Mouse (Mus musculus) heart, adult 2 months (tissue): ENCODE measurements at regions not wholly inside any gene's neighbourhood (a gene's known extent, or its start where the extent isn't known, plus 50 kb on each side); places are given as distances from the start of the nearest gene placed in this dataset.
A peak's percentile ranks its signal among the peaks of the same experiment; 100 is the strongest.

Source experiments
- DNase-seq, 2 experiments: peaks; one replicate each; pipeline ENCODE4 v3.0.0; 2021
- H3K27ac ChIP-seq: fragments of 200-600 bp; 2 replicates; pipeline ENCODE4 v1.8.1; 2022
- H3K27me3 ChIP-seq: fragments of 200-500 bp; 2 replicates; pipeline ENCODE4 v1.6.1; 2012; ENCODE audit warnings: mild to moderate bottlenecking, low read length, inconsistent platforms, mixed read lengths; ENCODE audit not compliant: control insufficient read depth, insufficient read depth
- H3K36me3 ChIP-seq: fragments of 200-500 bp; 2 replicates; pipeline ENCODE4 v1.6.1; 2012; ENCODE audit warnings: low read length, inconsistent platforms; ENCODE audit not compliant: control insufficient read depth, insufficient read depth
- H3K4me1 ChIP-seq: fragments of 200-500 bp; 2 replicates; pipeline ENCODE4 v1.6.1; 2011; ENCODE audit warnings: low read length; ENCODE audit not compliant: control insufficient read depth, insufficient read depth
- H3K4me3 ChIP-seq: fragments of 200-600 bp; 2 replicates; pipeline ENCODE4 v1.8.1; 2022
- H3K79me2 ChIP-seq: fragments of 200-500 bp; replicated peaks from 2 replicates; pipeline ENCODE4 v1.6.1; 2012; ENCODE audit warnings: mild to moderate bottlenecking, inconsistent platforms, low read length, moderate library complexity, mixed read lengths; ENCODE audit not compliant: control insufficient read depth, insufficient read depth
- H3K9ac ChIP-seq: fragments of 200-500 bp; 2 replicates; pipeline ENCODE4 v1.6.1; 2012; ENCODE audit warnings: low read depth, mild to moderate bottlenecking, control low read depth, inconsistent platforms, low read length, mixed read lengths
- CTCF ChIP-seq: fragments of 200-600 bp; IDR thresholded peaks from 2 replicates; pipeline ENCODE4 v1.8.1; 2022; ENCODE audit warnings: antibody characterized with exemption, mild to moderate bottlenecking, moderate library complexity
- EP300 ChIP-seq: fragments of 200-500 bp; IDR thresholded peaks from 2 replicates; pipeline ENCODE4 v1.6.1; 2011; ENCODE audit warnings: low read depth, low read length, control low read depth; ENCODE audit not compliant: insufficient read depth
- POLR2A ChIP-seq: fragments of 200-500 bp; IDR thresholded peaks from 2 replicates; pipeline ENCODE4 v1.6.1; 2011; ENCODE audit warnings: mild to moderate bottlenecking, low read depth, low read length, control low read depth; ENCODE audit not compliant: insufficient read depth
- WGBS: fragments of 180-500 bp; shearing (Covaris S2); methylation state at CpG from one replicate; pipeline ENCODE4 v1.1.7; 2018; 5-methylcytosine and 5-hydroxymethylcytosine counted together
- intact Hi-C: fragments of 180-260 bp; cut with DNase I; formaldehyde crosslinking; loops from one replicate; pipeline ENCODE4 v1.15.1; 2025

GRCm38 (mm10) chr16:39650616-39651015, 333.5 kb upstream of the Lsamp start:
- Histone ChIP-seq H3K4me3 (no peak overlapping the region), H3K36me3 (no peaks in the 10 kb centered on the region), H3K9ac (no peak overlapping the region), H3K79me2 (no peaks in the 10 kb centered on the region), H3K27ac (no peak overlapping the region), H3K27me3 (no peaks in the 10 kb centered on the region), H3K4me1 (no peaks in the 10 kb centered on the region)
- no peak for TF ChIP-seq POLR2A
- TF ChIP-seq CTCF = no peak
- TF ChIP-seq EP300 = no peak
- no peak for DNase-seq
- intact Hi-C loops = no loop called here
- 56% methylated on average over 5 of the region's 5 CpGs for WGBS

GRCm38 (mm10) chr16:39667905-39668304, 316.3 kb upstream of the Lsamp start:
- no peaks in the 10 kb centered on the region for H3K27me3 ChIP-seq
- H3K36me3 ChIP-seq = no peaks in the 10 kb centered on the region
- intact Hi-C loops = no loop called here
- no peak overlapping the region for H3K9ac ChIP-seq
- TF ChIP-seq CTCF (no peak), EP300 (no peak), POLR2A (no peak)
- H3K4me1 ChIP-seq = no peaks in the 10 kb centered on the region
- 70% methylated on average over 1 of the region's 1 CpGs for WGBS
- no peaks in the 10 kb centered on the region for H3K79me2 ChIP-seq
- no peak overlapping the region for H3K27ac ChIP-seq
- no peak overlapping the region for H3K4me3 ChIP-seq
- DNase-seq = no peak

- no peaks in the 10 kb centered on the region for H3K79me2 ChIP-seq
- no peaks in the 10 kb centered on the region for H3K4me1 ChIP-seq
- WGBS = 50% methylated on average over 5 of the region's 5 CpGs
- intact Hi-C loops = no loop called here
- TF ChIP-seq CTCF (no peak), EP300 (no peak), POLR2A (no peak)
- H3K27ac ChIP-seq = no peak overlapping the region
- no peak overlapping the region for H3K9ac ChIP-seq
- no peak overlapping the region for H3K4me3 ChIP-seq
- no peaks in the 10 kb centered on the region for H3K27me3 ChIP-seq
- DNase-seq = no peak
- no peaks in the 10 kb centered on the region for H3K36me3 ChIP-seq
Observed at GRCm38 (mm10) chr16:39672096-39672985, 311.8 kb upstream of the Lsamp start.

DNA sequence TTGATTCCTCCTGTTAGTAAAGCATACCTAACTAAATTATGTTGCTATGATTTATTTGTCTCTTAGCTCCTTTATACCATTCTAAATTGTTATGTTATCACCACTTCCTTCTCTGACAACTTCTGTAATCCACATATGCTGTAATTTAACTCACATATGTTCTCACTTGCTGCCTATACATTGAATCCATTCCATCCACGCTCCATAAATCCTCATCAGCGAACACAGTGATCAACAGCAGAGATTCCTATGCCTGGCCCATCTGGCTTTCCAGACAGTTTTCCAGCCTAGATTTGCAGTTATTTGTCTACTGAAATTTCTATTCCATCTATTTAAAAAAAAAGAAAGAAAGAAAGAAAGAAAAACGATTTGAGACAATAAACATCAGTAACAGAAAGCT, 308.4 kb upstream of the Lsamp start:
- WGBS = 67% methylated on average over 3 of the region's 3 CpGs
- DNase-seq = no peak
- Histone ChIP-seq H3K4me3 (no peak overlapping the region), H3K27me3 (no peaks in the 10 kb centered on the region), H3K9ac (no peak overlapping the region), H3K27ac (no peak overlapping the region), H3K36me3 (no peaks in the 10 kb centered on the region), H3K4me1 (no peaks in the 10 kb centered on the region), H3K79me2 (no peaks in the 10 kb centered on the region)
- TF ChIP-seq EP300 = no peak
- no peak for TF ChIP-seq CTCF
- no peak for TF ChIP-seq POLR2A
- intact Hi-C loops = no loop called here

- no peaks in the 10 kb centered on the region for H3K27me3 ChIP-seq
- no peak overlapping the region for H3K4me3 ChIP-seq
- TF ChIP-seq CTCF (no peak), EP300 (no peak), POLR2A (no peak)
- no peaks in the 10 kb centered on the region for H3K4me1 ChIP-seq
- no peak overlapping the region for H3K9ac ChIP-seq
- no peak overlapping the region for H3K27ac ChIP-seq
- intact Hi-C loops = no loop called here
- WGBS = 53% methylated on average over 4 of the region's 4 CpGs
- H3K36me3 ChIP-seq = no peaks in the 10 kb centered on the region
- no peaks in the 10 kb centered on the region for H3K79me2 ChIP-seq
- no peak for DNase-seq
Observed at GRCm38 (mm10) chr16:39678285-39678684, 305.9 kb upstream of the Lsamp start.

DNA sequence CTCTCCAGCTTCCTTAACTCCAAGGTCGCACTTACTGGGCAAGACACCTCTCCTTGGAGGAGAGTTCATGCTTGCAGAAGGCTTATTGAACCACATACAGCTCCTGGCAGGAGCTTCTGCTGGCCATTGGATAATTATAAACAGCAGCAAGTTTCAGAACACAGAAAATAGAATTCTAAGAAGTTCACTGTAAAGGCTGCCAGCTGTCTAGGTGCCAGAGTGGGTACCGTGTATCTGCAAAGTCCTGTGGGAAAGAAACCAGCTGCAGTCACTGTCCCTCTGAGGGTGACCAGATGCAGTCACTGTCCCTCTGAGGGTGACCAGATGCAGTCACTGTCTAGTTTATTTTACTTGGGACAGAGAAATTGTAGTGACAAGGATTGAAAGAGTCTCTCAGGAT, 291.1 kb upstream of the Lsamp start:
- WGBS = 42% methylated on average over 2 of the region's 2 CpGs

More for the DNA sequence above, 291.1 kb upstream of the Lsamp start:
- Histone ChIP-seq H3K27me3 (no peaks in the 10 kb centered on the region), H3K36me3 (no peaks in the 10 kb centered on the region; the same call in 1 of the 2 replicates), H3K79me2 (no peaks in the 10 kb centered on the region), H3K4me1 (no peaks in the 10 kb centered on the region; the same call in 1 of the 2 replicates), H3K27ac (peak overlapping the region; percentile 74), H3K4me3 (no peak overlapping the region), H3K9ac (no peak overlapping the region)
- no peak for TF ChIP-seq POLR2A
- TF ChIP-seq EP300 = no peak
- TF ChIP-seq CTCF = no peak
- intact Hi-C loops = loop anchor here (5.0 kb wide), 1 partner anchor 34 kb away; no protein-coding TSS in a partner anchor
- DNase-seq = peak; percentile 46 to 62
